Mouse (Mus musculus) ovary, adult 2 months (tissue): ENCODE results near the gene 4930516K23Rik. TPM values are rescaled to one million over a fixed set of nuclear protein-coding genes. Genes with fewer than 3 reads are reported as not detected.

Experiments used
- polyA plus RNA-seq: library from polyadenylated mRNA; depleted of rRNA; stranded (reverse); fragments of >200 nt; gene quantifications from 2 replicates; pipeline ENCODE4 v1.2.3, GENCODE M21; 2012; rRNA removed

The 4930516K23Rik gene
- not detected in 2 replicates for polyA plus RNA-seq

DNA sequence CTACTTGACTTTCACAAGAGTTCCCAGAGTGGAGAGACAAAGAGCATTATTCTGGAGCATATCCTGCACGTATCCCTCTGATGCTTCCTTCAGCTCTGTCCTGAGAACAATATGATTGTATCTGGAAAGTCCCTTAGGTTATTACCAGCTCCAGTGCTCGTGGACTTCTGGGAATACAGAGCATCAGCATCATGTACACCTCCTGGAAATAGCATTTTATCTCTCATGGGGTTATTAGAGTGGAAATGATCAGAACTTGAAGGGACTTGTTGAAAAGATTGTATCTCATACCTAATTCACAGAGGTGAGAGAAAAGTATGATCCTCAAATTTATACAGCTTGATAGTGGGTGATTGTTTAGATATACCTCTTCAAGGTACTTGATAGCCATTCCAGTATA lies at the start of gene 4930516K23Rik:
TSS of gene 4930516K23Rik (minus strand) at position 101 of the 400 bp plus-strand sequence.

DNA sequence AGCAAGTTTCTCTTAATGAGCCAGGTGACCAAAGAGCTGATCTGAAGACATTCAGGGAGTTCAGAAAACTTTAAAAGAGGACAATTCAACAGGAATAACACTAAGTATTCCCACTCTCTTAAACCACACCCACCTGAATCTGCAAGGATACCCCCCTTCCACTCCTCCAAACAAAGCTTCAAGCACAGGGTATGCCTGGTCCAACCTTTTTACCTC lies 43.4 kb upstream of the 4930516K23Rik start, which contains the start of gene Olfr646:
TSS of gene Olfr646 (plus strand) at position 117 of the 216 bp plus-strand sequence.

DNA sequence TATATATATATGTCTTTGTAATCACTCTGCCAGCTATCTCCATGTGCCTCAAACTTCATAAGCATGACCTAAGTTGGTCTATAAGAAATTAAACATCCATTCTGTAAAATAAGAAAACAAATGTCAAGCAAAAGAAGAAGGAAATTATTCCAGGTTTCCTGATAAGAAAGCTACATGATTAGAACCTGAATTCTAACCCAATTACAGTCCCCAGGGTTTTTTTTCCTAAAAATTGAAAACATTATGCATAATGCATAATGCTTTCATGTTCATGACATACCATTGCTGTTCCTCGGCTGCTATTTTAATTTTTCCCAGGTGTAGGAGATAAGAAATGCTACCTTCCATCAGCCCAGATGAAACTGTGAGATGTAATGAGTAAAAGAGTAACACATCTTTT lies 24.1 kb upstream of the 4930516K23Rik start, which contains the start of gene Olfr645:
TSS of gene Olfr645 (minus strand) at position 101 of the 400 bp plus-strand sequence.

DNA sequence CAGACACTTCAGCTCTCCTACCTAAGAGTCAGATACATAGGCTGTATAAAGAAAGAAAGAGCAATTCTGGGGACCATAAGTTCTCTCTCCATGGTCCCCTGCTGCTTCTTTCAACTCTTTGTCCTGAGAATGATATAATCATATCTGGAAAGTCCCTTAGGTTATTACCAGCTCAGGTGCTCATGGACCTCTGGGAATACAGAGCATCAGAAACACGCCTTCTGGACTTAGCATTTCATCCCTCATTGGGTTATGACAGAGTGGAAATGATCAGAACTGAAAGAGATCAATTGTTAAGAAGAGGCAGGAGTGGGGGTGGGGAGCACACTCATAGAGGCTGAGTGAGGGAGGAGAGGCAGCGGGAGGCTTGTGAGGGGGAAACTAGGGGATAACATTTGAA lies 10.5 kb upstream of the 4930516K23Rik start, which contains the start of gene Olfr644:
TSS of gene Olfr644 (minus strand) at position 101 of the 400 bp plus-strand sequence.

DNA sequence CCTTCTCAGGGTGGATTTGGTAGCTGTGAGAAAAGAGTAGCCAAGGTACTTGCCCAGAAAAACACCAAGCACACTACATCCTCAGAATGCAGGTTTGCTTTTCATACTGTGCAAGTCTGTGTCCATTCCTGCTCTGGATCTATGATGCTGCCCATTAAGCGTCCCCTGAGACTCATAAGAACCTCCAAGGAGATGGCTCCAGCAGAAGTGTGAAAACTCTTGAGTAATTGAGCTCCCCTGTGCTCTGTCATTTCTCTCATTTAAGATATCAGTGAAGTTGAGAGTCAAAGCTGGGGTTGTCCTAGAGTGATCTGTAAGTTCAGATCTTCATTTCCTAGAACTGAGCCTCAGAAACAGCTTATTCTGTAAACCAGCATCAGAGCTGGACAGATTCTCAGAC lies 8.7 kb downstream of the 4930516K23Rik start, which contains the start of gene Olfr642:
TSS of gene Olfr642 (minus strand) at position 101 of the 400 bp plus-strand sequence.

DNA sequence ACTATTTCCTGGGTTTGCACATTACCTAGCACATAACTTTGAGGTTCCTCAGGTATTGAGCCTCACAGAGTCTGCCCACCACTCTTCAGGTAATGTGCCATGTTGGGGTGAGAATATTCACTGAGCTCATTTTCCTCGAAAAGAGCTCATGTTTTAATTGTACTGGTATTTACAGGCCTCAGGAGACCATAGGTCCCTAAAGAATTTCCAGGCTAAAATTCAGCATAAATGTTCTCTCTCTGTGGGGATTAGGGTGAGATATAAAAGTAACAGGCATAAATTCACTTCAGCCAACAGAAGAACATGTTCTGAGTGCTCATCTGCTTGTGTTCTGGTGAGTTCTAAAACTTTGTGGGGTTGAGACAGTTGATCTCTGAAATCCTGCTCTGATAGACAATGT lies 26.1 kb downstream of the 4930516K23Rik start, which contains the start of gene Olfr641:
TSS of gene Olfr641 (plus strand) at position 301 of the 400 bp plus-strand sequence.

DNA sequence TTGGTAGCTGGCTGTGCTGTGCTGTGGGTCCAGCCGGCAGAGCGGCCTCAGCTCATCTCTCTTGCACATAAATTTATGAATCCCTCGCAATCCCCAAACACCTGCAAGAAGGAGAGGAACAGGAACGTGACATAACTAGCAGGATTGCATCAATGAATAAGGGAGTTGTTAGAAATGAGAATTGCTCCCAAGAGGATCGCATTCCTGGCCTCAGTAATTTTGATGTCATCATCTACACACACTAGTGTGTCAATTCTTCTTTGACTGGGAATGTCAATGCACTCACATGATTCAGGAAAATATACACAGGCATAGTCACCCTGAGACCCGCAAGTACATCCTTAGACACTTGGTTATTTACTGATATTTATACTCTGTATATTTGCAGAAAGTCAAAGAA lies 35.8 kb downstream of the 4930516K23Rik start, which contains the start of gene Olfr640:
TSS of gene Olfr640 (minus strand) at position 101 of the 400 bp plus-strand sequence.

DNA sequence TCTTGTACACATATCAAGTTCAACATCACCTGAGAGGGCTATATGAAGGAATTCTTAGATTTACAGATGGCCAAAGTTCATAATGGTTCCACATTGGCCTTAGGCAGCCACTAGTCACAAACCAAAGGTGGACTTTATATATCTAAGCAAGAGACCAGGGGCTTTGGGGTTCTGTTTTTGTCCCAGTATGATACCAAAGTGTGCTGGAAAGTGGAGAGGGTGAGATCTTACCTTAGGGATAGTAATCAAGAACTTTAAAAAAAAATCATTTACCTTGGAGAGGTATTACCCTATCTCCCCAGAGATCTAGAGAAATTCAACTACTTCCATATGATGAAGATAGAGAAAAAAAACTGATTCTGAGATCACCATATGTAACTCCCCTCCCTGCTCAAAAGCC lies 44.0 kb downstream of the 4930516K23Rik start, which contains the start of gene Olfr639:
TSS of gene Olfr639 (minus strand) at position 101 of the 400 bp plus-strand sequence.

Other genes with a start within 250 kb of the 4930516K23Rik start
- 36.7 and 60.5 TPM in 2 replicates for gene Hbb-bt, start 247.4 kb downstream of the 4930516K23Rik start, polyA plus RNA-seq
- 349 and 591 TPM in 2 replicates for gene Hbb-bs, start 233.3 kb downstream of the 4930516K23Rik start, polyA plus RNA-seq
- gene Hbb-bh2, start 220.9 kb downstream of the 4930516K23Rik start, polyA plus RNA-seq = not detected in 2 replicates
- gene Hbb-bh1, start 218.3 kb downstream of the 4930516K23Rik start, polyA plus RNA-seq = not detected in 2 replicates
- not detected in 2 replicates for gene Hbb-y, start 208.2 kb downstream of the 4930516K23Rik start, polyA plus RNA-seq
- gene Olfr66, start 175.2 kb downstream of the 4930516K23Rik start, polyA plus RNA-seq = not detected in 2 replicates
- not detected in 2 replicates for gene Olfr64, start 167.0 kb downstream of the 4930516K23Rik start, polyA plus RNA-seq
- gene Olfr65, start 158.0 kb downstream of the 4930516K23Rik start, polyA plus RNA-seq = not detected in 2 replicates
- gene Olfr631, start 132.6 kb downstream of the 4930516K23Rik start, polyA plus RNA-seq = not detected in 2 replicates
- not detected in 2 replicates for gene Olfr632, start 127.1 kb downstream of the 4930516K23Rik start, polyA plus RNA-seq
- gene Olfr633, start 117.0 kb downstream of the 4930516K23Rik start, polyA plus RNA-seq = not detected in 2 replicates
- not detected in 2 replicates for gene Olfr635, start 90.3 kb downstream of the 4930516K23Rik start, polyA plus RNA-seq
- gene Olfr638, start 62.7 kb downstream of the 4930516K23Rik start, polyA plus RNA-seq = not detected in 2 replicates
- gene Olfr639, start 44.1 kb downstream of the 4930516K23Rik start, polyA plus RNA-seq = not detected in 2 replicates
- gene Olfr640, start 35.9 kb downstream of the 4930516K23Rik start, polyA plus RNA-seq = not detected in 2 replicates
- not detected in 2 replicates for gene Olfr641, start 26.0 kb downstream of the 4930516K23Rik start, polyA plus RNA-seq
- not detected in 2 replicates for gene Olfr642, start 8.8 kb downstream of the 4930516K23Rik start, polyA plus RNA-seq
- gene Olfr644, start 10.4 kb upstream of the 4930516K23Rik start, polyA plus RNA-seq = not detected in 2 replicates
- gene Olfr645, start 24.0 kb upstream of the 4930516K23Rik start, polyA plus RNA-seq = not detected in 2 replicates
- not detected in 2 replicates for gene Olfr646, start 43.4 kb upstream of the 4930516K23Rik start, polyA plus RNA-seq
- gene Ubqln5, start 68.4 kb upstream of the 4930516K23Rik start, polyA plus RNA-seq = not detected in 2 replicates
- not detected in 2 replicates for gene Olfr643, start 76.0 kb upstream of the 4930516K23Rik start, polyA plus RNA-seq
- not detected in 2 replicates for gene Ubqln3, start 81.8 kb upstream of the 4930516K23Rik start, polyA plus RNA-seq
- gene Ubqlnl, start 89.1 kb upstream of the 4930516K23Rik start, polyA plus RNA-seq = not detected in 2 replicates
- gene Olfm5, start 103.4 kb upstream of the 4930516K23Rik start, polyA plus RNA-seq = not detected in 2 replicates
- 0.11 TPM in 1 of 2 replicates, not detected in the other for gene Olfr648, start 121.9 kb upstream of the 4930516K23Rik start, polyA plus RNA-seq
- not detected in 2 replicates for gene Olfr649, start 134.5 kb upstream of the 4930516K23Rik start, polyA plus RNA-seq
- gene Trim6, start 157.3 kb upstream of the 4930516K23Rik start, polyA plus RNA-seq = 0.77 and 0.95 TPM in 2 replicates
- 4.1 and 4.9 TPM in 2 replicates for gene Trim34a, start 183.0 kb upstream of the 4930516K23Rik start, polyA plus RNA-seq
- gene Trim5, start 226.6 kb upstream of the 4930516K23Rik start, polyA plus RNA-seq = 0.33 and 0.54 TPM in 2 replicates